Mouse (Mus musculus): ENCODE data around the gene Fcrla. TPM values are rescaled to one million over a fixed set of nuclear protein-coding genes. Genes with fewer than 3 reads are reported as not detected.

Fcrla gene
- polyA plus RNA-seq, 1 experiment = 6.4 TPM

DNA sequence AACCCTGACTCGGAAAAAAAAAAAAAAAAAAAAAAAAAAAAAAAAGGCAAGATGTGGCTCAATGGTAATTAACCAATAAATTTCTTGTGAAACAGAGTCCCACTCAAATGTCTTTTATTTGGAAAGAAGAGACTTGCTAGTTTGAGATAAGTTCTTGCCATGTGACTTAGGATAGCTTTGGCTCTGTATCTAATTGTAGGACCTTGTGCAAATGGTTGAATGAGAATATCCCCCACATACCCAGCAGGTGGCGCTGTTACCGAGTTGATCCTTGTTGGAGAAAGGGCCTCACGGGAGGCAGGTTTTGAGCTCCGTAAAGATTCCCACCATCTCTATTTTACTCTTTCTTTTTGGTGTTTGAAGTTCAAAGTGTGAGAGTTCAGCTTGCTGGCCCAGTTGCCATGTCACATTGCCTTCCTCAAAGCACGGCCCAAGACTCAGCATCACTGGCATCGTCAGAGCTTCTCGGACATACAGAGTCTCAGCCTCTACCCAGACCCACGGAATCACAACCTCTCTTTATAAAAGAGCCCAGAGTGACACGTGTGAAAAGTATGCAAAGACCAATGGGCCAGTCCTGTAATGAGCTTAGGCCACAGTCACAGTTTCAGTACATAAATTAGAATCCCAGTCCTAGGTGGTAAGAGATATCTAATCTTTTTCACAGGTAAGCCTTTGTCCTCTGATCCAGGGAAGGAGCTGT, 25.7 kb downstream of the Fcrla start:
- peak; percentile 86 for DNase-seq
- Histone ChIP-seq H3K27me3 (replicated peaks; ENCODE audit: control insufficient read depth, insufficient read depth, low read length) (no peaks in the 10 kb centered on the region), H3K4me3 (ENCODE audit: insufficient read depth, low read depth, low read length) (no peak overlapping the region), H3K36me3 (ENCODE audit: control insufficient read depth, insufficient read depth, low read length) (no peaks in the 10 kb centered on the region), H3K4me1 (ENCODE audit: control insufficient read depth, insufficient read depth, low read length) (no peaks in the 10 kb centered on the region), H3K27ac (ENCODE audit: insufficient read depth, low read depth, low read length) (no peak overlapping the region)
- 34% methylated on average over 10 of the region's 10 CpGs for WGBS
- TF ChIP-seq CTCF (conservative IDR thresholded peaks at IDR 0.05; ENCODE audit: insufficient read depth, insufficient read length, low read depth, low read length) = peak; percentile 81
- TF ChIP-seq POLR2A (IDR thresholded peaks at IDR 0.05; ENCODE audit: low read depth, low read length) = no peak

GRCm38 (mm10) chr1:170900799-170901467, 26.4 kb downstream of the Fcrla start:
- Histone ChIP-seq H3K27ac (ENCODE audit: insufficient read depth, low read depth, low read length) (no peak overlapping the region), H3K36me3 (ENCODE audit: control insufficient read depth, insufficient read depth, low read length) (no peaks in the 10 kb centered on the region), H3K27me3 (replicated peaks; ENCODE audit: control insufficient read depth, insufficient read depth, low read length) (no peaks in the 10 kb centered on the region), H3K4me1 (ENCODE audit: control insufficient read depth, insufficient read depth, low read length) (no peaks in the 10 kb centered on the region), H3K4me3 (ENCODE audit: insufficient read depth, low read depth, low read length) (no peak overlapping the region)
- DNase-seq = peak; percentile 65
- whole genome bisulfite sequencing = 28% methylated on average over 10 of the region's 10 CpGs
- no peak for TF ChIP-seq POLR2A (IDR thresholded peaks at IDR 0.05; ENCODE audit: low read depth, low read length)
- no peak for TF ChIP-seq CTCF (conservative IDR thresholded peaks at IDR 0.05; ENCODE audit: insufficient read depth, insufficient read length, low read depth, low read length)

DNA sequence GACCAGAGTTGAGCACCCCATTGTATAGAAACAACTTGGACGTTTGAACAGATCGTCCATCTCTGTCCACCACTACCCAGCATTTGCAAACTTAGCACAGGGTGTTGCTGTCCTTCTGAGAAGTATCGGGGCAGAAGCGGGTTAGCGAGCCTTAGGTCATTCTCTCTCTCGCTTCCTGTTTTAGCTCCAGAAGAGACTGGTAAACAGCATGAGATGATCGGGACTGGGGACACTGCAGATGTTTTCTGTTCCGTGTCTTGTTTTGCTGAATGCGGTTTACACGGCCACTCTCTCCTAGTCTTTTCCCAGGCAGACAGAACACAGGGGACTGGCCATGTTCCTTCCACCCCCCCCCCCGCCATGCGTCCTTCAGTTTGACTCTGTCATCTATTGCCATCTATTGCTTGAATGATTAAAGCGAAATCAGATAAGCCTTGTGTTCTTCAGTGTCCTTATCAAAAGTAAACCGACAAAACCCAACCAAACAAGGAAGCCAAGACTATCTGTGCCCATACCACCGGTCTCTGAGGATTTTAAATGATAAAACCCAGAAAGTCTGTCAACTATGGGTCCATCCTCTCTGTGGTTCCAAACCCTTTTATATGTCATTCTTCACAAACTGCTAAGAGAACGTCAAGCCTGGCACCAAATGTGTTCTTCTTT, 28.8 kb downstream of the Fcrla start:
- Histone ChIP-seq H3K36me3 (ENCODE audit: control insufficient read depth, insufficient read depth, low read length) (no peaks in the 10 kb centered on the region), H3K27ac (ENCODE audit: insufficient read depth, low read depth, low read length) (no peak overlapping the region), H3K27me3 (replicated peaks; ENCODE audit: control insufficient read depth, insufficient read depth, low read length) (no peaks in the 10 kb centered on the region), H3K4me1 (ENCODE audit: control insufficient read depth, insufficient read depth, low read length) (no peaks in the 10 kb centered on the region), H3K4me3 (ENCODE audit: insufficient read depth, low read depth, low read length) (no peak overlapping the region)
- WGBS = 67% methylated on average over 16 of the region's 16 CpGs
- no peak for TF ChIP-seq POLR2A (IDR thresholded peaks at IDR 0.05; ENCODE audit: low read depth, low read length)
- TF ChIP-seq CTCF (conservative IDR thresholded peaks at IDR 0.05; ENCODE audit: insufficient read depth, insufficient read length, low read depth, low read length) = no peak
- no peak for DNase-seq

GRCm38 (mm10) chr1:170896651-170897281, 30.6 kb downstream of the Fcrla start:
- Histone ChIP-seq H3K27ac (ENCODE audit: insufficient read depth, low read depth, low read length) (peak overlapping the region; percentile 46; the same call in 1 of the 2 replicates), H3K4me1 (ENCODE audit: control insufficient read depth, insufficient read depth, low read length) (no peaks in the 10 kb centered on the region), H3K27me3 (replicated peaks; ENCODE audit: control insufficient read depth, insufficient read depth, low read length) (no peaks in the 10 kb centered on the region), H3K4me3 (ENCODE audit: insufficient read depth, low read depth, low read length) (no peak overlapping the region), H3K36me3 (ENCODE audit: control insufficient read depth, insufficient read depth, low read length) (no peaks in the 10 kb centered on the region)
- no peak for DNase-seq
- TF ChIP-seq POLR2A (IDR thresholded peaks at IDR 0.05; ENCODE audit: low read depth, low read length) (no peak), CTCF (conservative IDR thresholded peaks at IDR 0.05; ENCODE audit: insufficient read depth, insufficient read length, low read depth, low read length) (no peak)
- 80% methylated on average over 5 of the region's 5 CpGs for WGBS

DNA sequence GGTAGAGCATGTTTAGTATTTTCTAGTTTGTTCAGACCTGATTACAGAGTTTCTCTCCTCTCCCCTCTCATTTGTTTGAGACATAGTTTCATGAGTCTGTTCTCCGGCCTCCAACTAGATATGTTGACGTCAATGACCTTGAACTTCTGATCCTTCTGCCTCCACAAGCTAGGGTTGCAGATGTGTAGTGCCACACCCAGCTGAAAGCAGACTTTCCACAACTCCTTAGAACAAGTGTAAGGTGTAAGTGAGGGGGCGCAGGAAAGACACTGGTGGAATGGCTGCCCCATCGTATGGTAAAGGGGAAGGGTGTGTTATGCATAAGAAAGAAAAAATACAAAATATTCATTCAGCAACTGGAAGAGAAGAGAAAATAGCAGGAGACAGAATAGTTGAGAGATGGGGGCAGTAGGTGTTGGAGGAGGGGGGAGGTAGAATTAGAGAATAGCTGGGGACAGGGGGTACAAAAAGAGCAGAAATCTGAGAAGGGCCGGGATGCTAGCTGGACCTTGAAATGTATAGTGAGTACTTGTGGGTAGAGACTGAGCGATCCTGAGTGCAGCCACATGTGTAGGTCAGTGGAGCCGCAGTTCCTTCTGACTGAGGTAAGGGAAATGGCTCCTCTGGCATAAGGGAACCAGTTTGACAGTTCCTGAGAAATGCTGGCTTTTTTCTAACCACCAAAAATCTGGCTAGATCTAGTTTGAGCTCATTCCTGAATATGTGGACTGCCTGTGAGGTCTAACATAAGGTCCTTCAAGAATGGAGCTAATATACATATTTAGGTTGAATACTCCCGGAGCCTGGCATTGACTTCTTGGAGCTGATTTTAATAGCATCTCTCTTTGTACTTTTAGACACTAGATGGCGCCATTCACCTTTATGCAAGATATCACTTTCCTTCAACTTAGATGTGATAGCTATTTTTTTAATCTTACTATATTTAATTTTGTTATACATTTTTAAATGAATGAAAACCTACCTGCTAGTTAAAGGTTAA, 32.5 kb downstream of the Fcrla start:
- no peaks in the 10 kb centered on the region for H3K36me3 ChIP-seq (ENCODE audit: control insufficient read depth, insufficient read depth, low read length)
- 56% methylated on average over 9 of the region's 9 CpGs for WGBS
- H3K4me1 ChIP-seq (ENCODE audit: control insufficient read depth, insufficient read depth, low read length) = no peaks in the 10 kb centered on the region
- no peak overlapping the region for H3K27ac ChIP-seq (ENCODE audit: insufficient read depth, low read depth, low read length)
- H3K4me3 ChIP-seq (ENCODE audit: insufficient read depth, low read depth, low read length) = no peak overlapping the region
- peak; percentile 61 for DNase-seq
- H3K27me3 ChIP-seq (replicated peaks; ENCODE audit: control insufficient read depth, insufficient read depth, low read length) = no peaks in the 10 kb centered on the region
- TF ChIP-seq POLR2A (IDR thresholded peaks at IDR 0.05; ENCODE audit: low read depth, low read length) = no peak
- TF ChIP-seq CTCF (conservative IDR thresholded peaks at IDR 0.05; ENCODE audit: insufficient read depth, insufficient read length, low read depth, low read length) = 0 out of 2 replicates have a peak, but pooled peaks have one; percentile 9

- TF ChIP-seq CTCF (conservative IDR thresholded peaks at IDR 0.05; ENCODE audit: insufficient read depth, insufficient read length, low read depth, low read length) (no peak), POLR2A (IDR thresholded peaks at IDR 0.05; ENCODE audit: low read depth, low read length) (no peak)
- Histone ChIP-seq H3K4me1 (ENCODE audit: control insufficient read depth, insufficient read depth, low read length) (no peaks in the 10 kb centered on the region), H3K27ac (ENCODE audit: insufficient read depth, low read depth, low read length) (no peak overlapping the region), H3K36me3 (ENCODE audit: control insufficient read depth, insufficient read depth, low read length) (no peaks in the 10 kb centered on the region), H3K27me3 (replicated peaks; ENCODE audit: control insufficient read depth, insufficient read depth, low read length) (no peaks in the 10 kb centered on the region), H3K4me3 (ENCODE audit: insufficient read depth, low read depth, low read length) (no peak overlapping the region)
- 69% methylated on average over 1 of the region's 1 CpGs for WGBS
- no peak for DNase-seq
These were observed 35.1 kb downstream of the Fcrla start for GRCm38 (mm10) chr1:170892279-170892678.
